Mouse (Mus musculus): ENCODE measurements around the gene Rnf220.
A peak's percentile ranks its signal among the peaks of the same experiment; 100 is the strongest.
"Not testable (repeated sequence)": the region's sequence is repeated elsewhere in the genome, so short reads cannot be mapped to it uniquely, and the experiment has no call there.

The Rnf220 gene

GRCm38 (mm10) chr4:117267831-117268437 is 228.9 kb downstream of the Rnf220 start:
- no peak for DNase-seq (ENCODE audit: low spot score)

DNA sequence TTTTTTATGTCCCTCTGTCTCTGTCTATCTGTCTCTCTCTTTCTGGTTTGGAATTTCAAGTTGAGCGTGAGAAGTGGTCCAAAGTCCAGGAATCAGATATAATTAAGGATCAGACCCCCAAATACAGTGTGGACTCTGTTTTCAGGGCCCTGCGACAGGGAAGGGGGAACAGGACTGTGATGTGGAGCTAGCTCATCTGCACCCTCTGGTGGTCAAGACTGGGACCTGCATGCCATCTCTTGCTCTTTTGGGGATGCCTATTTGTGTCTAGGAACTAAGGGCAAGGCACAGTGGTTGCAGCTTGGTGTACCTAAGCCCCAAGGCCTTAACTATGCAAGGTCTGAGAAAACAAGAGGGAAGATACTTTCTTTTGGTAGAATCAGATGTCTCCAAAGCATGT is 229.6 kb downstream of the Rnf220 start:
- DNase-seq (ENCODE audit: low spot score) = peak; percentile 67

DNA sequence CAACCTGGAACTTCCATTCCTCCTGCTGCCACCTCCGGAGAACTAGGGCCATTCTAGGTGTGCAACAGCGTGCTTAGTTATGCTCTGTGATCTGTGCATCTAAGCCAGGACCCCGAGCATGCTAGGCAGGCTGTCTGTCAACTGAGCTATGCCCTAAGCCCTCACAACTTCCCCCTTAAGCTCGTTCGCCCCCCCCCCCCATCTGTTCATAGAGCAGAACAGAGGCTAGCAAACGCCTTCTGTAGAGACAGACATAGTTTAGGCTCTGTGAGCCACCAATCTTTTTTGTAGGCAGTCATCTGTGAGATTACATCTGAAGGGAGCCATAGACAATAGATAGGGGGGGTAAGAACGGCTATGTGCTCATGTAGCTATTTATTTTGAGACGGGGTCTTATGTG is 233.9 kb downstream of the Rnf220 start:
- no peak for DNase-seq (ENCODE audit: low spot score)

GRCm38 (mm10) chr4:117262101-117262913 is 234.5 kb downstream of the Rnf220 start:
- DNase-seq (ENCODE audit: low spot score) = no peak

DNA sequence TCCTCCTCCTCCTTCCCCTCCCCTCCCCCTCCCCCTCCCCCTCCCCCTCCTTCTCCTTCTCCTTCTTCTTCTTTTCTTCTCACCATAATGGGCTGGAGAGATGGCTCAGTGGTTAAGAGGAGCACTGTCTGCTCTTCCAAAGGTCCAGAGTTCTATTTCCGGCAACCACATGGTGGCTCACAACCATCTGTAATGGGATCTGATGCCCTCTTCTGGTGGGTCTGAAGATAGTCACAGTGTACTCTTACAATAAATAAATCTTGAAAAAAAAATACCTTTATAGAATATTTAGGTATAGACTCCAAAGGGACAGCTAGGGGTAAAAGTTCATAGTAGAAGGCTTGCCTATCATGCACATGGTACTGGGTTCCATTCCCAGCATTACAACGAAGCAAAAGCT is 235.6 kb downstream of the Rnf220 start:
- DNase-seq (ENCODE audit: low spot score) = no peak

- DNase-seq (ENCODE audit: low spot score) = not testable (repeated sequence)
These were observed 236.9 kb downstream of the Rnf220 start for GRCm38 (mm10) chr4:117259909-117260308.

DNA sequence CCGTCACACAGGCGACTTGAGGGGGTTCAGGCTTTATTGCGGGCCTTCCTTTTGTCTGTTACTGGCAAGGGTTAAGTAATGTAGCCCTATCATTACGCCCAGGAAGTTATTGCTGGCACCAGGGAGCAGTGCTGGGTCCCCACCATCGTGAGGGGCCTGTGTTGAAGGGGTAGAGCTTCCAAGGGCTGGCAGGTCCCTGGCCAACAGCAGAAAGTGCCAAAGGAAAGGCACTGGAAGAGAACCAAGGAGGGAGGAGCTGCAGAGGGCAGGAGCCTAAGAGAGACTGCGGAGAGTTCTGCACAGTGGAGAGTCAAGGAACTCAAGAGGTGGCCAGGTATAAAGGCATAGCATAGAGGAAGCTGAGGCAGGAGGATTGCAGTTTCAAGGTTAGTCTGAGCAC is 242.2 kb downstream of the Rnf220 start:
- no peak for DNase-seq (ENCODE audit: low spot score)

GRCm38 (mm10) chr4:117254017-117254627 is 242.7 kb downstream of the Rnf220 start:
- DNase-seq (ENCODE audit: low spot score) = no peak

GRCm38 (mm10) chr4:117253218-117254016 is 243.4 kb downstream of the Rnf220 start:
- DNase-seq (ENCODE audit: low spot score) = no peak

DNA sequence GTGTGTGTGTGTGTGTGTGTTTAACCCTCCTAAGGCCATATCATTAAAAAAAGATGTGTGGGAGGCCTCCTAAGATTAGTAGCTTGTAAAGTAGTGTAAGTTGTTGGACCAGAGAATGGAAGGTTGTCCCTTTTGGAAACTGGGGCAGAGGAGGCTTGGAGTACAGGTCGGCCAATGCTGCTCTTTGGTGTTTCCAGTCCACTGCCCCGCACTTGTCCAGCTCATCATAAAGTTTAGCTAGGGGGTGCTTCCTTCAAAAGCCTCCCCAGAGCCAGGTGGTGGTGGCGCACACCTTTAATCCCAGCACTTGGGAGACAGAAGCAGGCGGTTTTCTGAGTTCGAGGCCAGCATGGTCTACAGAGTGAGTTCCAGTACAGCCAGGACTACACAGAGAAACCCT is 244.1 kb downstream of the Rnf220 start:
- DNase-seq (ENCODE audit: low spot score) = no peak

DNA sequence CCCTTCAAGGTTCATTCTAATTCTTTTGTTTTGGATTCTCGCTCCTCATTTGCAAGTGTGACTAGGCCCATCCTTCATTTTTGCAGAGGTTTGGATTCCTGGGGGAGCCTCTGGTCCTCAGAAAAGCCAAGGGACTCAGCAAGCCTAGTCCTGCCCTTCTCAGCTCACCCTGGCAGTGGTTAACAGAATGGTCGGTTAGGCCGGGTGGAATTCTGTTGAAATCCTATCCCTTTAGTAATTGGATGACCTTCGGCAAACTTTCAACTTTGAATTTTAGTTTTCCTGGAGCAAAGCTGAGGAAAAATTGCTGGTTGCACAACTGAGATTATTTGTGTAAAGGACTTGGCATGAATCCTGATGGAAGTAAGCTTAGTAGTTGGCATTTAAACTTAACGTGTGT is 244.5 kb downstream of the Rnf220 start:
- no peak for DNase-seq (ENCODE audit: low spot score)

- peak; percentile 94 for DNase-seq (ENCODE audit: low spot score)
These were observed 245.0 kb downstream of the Rnf220 start, which contains the start of the genes Tmem53 and Armh1 for GRCm38 (mm10) chr4:117251801-117252316. Tmem53 (plus strand) TSS chr4:117251951. Armh1 (minus strand) TSS chr4:117252125.

GRCm38 (mm10) chr4:117250982-117251381 is 245.9 kb downstream of the Rnf220 start:
- no peak for DNase-seq (ENCODE audit: low spot score)

DNA sequence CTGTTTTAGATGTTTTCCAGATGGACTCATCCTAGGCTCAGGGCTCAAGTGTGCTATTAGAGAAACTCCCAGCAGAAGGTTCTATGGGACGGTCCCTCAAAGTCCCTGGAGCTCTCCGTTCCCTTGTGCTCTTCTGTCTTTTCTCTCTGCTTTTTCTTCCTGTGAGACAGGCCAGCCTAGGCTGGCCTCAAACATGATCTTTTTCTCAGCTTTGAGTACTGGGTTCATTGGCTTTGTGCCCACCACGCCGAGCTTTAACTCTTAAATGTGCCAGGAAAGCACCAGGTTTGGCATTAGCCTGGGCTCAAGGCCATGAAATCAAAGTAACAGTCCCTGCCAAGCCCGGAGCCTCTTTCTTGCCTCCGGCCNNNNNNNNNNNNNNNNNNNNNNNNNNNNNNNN is 256.0 kb downstream of the Rnf220 start:
- peak; percentile 28 for DNase-seq (ENCODE audit: low spot score)

DNA sequence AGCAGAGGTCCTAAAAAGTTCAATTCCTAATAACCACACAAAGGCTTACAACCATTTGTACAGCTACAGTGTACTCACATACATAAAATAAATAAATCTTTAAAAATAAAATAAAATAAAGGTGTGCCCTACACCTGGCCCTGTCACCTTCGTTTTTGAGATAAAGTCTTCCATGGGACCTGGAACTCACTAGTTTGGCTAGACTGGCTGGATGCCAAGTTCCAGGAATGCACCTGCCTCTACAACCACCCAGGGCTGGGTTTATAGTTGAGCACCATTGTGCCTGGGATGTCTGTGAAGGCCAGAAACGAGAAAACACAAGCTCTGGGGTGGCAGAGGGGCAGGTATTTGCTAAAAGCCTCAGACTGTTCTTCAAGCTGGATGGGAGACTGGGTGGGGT is 257.7 kb downstream of the Rnf220 start:
- no peak for DNase-seq (ENCODE audit: low spot score)

DNA sequence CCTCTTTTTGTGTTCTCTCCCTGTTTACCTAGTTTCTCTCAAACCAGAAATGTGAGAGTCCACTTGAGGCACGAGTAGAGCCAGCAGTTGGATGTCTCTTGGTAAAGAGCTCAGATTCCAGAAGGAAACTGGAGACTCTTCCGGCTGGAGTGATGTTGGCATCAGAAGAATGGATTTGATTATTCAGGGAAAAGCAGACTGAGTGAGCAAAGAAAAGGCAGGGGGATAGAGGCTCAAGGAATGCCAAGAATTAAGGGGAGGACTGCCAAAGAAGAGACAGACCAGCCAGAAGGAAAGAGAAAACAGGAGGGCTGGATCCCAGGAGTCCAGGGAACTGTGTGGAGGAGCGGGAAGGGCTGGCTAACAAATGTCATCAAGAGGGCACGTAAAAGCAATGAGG is 261.0 kb downstream of the Rnf220 start:
- no peak for DNase-seq (ENCODE audit: low spot score)

DNA sequence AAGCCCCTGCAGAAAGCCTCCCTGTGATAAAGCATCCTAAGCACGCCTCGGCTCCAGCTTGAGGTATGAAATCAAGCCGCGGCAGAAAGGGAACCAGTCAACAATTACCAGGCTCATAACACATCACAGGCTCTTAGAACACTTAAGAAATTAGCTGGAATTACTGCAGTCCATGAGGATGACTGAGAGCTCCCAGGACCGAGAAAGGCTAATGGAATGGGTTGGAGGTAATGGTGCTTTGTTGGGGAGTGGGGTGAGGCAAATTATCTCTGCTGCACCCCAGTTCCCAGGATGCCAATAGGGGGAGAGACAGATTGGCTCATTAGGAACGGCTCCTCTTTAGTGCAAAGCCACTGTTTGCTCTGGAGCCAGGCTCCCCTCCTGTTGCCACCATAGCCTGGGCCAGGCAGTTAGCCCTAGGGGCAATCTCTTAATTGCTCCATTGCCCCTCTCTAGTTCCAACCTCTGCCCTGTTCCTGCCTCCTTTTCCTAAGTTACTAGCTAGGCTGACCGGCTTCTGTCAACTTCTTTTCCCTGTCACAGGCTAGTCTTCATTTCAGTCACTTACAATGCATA is 262.6 kb downstream of the Rnf220 start:
- DNase-seq (ENCODE audit: low spot score) = no peak

- DNase-seq (ENCODE audit: low spot score) = no peak
These were observed 265.6 kb downstream of the Rnf220 start for GRCm38 (mm10) chr4:117231208-117231607.

DNA sequence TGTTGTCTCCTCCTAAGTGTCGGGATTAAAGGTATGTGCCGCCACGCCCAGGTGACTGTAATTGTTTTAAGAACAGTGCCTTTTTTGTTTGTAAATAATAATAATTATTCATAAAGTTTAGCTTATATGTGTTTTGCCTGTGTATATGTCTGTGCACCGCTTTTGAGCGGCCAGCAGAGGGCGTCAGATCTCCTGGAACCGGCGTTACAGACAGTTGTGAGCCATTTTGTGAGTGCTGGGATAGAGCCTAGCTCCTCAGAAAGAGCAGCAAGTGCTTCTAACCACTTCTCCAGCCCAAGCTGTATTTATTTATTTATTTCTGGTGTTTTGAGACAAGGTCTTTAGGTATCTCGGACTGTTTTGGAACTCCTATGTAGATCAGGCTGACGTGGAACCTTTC is 266.5 kb downstream of the Rnf220 start:
- DNase-seq (ENCODE audit: low spot score) = no peak

GRCm38 (mm10) chr4:117229590-117229989 is 267.3 kb downstream of the Rnf220 start:
- no peak for DNase-seq (ENCODE audit: low spot score)

DNA sequence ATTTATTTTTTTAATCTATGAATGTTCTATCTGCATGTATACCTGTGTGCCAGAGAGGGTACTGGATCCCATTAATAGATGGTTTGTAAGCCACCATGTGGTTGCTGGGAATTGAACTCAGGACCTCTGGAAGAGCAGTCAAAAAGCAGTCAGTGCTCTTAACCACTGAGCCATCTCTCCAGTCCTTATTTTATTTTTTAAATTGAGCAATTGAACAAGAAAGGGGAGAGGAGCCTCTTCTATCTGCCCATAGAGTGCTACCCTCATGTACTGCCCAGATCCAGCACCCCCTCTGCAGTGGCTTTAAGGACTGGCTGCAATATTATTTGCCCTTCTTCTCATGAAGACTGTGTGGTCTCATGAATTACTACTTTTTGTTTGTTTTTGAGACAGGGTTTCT is 271.6 kb downstream of the Rnf220 start:
- no peak for DNase-seq (ENCODE audit: low spot score)

- no peak for DNase-seq (ENCODE audit: low spot score)
These were observed 272.7 kb downstream of the Rnf220 start for GRCm38 (mm10) chr4:117224122-117224521.

Measured in ovary, postnatal 36 days (tissue).